Mouse (Mus musculus) myocyte (in vitro differentiated cells): ENCODE measurements at regions not wholly inside any gene's neighbourhood (a gene's known extent, or its start where the extent isn't known, plus 50 kb on each side); places are given as distances from the start of the nearest gene placed in this dataset.

Experiments
- H3K27me3 ChIP-seq: one replicate; pipeline ENCODE4 v1.6.1; 2011; ENCODE audit not compliant: control insufficient read depth, insufficient read depth, insufficient read length
- H3K36me3 ChIP-seq: one replicate; pipeline ENCODE4 v1.6.1; 2011; ENCODE audit not compliant: control insufficient read depth, insufficient read depth
- H3K4me2 ChIP-seq: one replicate; pipeline ENCODE4 v1.6.1; 2011; ENCODE audit warnings: low read depth, control low read depth
- H3K4me3 ChIP-seq: one replicate; pipeline ENCODE4 v1.5.1; 2011; ENCODE audit warnings: mild to moderate bottlenecking, control low read depth, moderate library complexity
- H3K79me2 ChIP-seq: one replicate; pipeline ENCODE4 v1.6.1; 2011; ENCODE audit not compliant: control insufficient read depth, insufficient read depth
- H3ac ChIP-seq: one replicate; pipeline ENCODE4 v1.6.1; 2011; ENCODE audit not compliant: control insufficient read depth, insufficient read length
- CEBPB ChIP-seq: IDR thresholded peaks from 2 replicates; pipeline ENCODE4 v1.6.1; 2011; ENCODE audit warnings: mild to moderate bottlenecking, moderate library complexity; ENCODE audit not compliant: poor library complexity, insufficient read depth, severe bottlenecking
- E2F4 ChIP-seq: IDR thresholded peaks from one replicate; pipeline ENCODE4 v1.6.1; 2011; ENCODE audit warnings: mild to moderate bottlenecking, control low read depth, moderate library complexity; ENCODE audit not compliant: insufficient read depth
- MAX ChIP-seq: IDR thresholded peaks from one replicate; pipeline ENCODE4 v1.6.1; 2011; ENCODE audit warnings: low read depth, mild to moderate bottlenecking, control low read depth
- MYOD1 ChIP-seq, 3 experiments: IDR thresholded peaks; one replicate each; pipeline ENCODE4 v1.6.1; 2011; ENCODE audit warnings: control low read depth in 2 of 3, low read depth in 2 of 3, mild to moderate bottlenecking in 2 of 3, moderate library complexity in 1 of 3; ENCODE audit not compliant: insufficient read length in 2 of 3, control insufficient read depth in 1 of 3
- MYOG ChIP-seq, 3 experiments: IDR thresholded peaks; one replicate each; pipeline ENCODE4 v1.6.1; 2011; ENCODE audit warnings: control low read depth in 2 of 3, low read depth in 2 of 3, mild to moderate bottlenecking in 2 of 3; ENCODE audit not compliant: insufficient read length in 2 of 3, control insufficient read depth in 1 of 3, insufficient read depth in 1 of 3
- POLR2A ChIP-seq: IDR thresholded peaks from one replicate; pipeline ENCODE4 v1.6.1; 2011; ENCODE audit warnings: low read depth, mild to moderate bottlenecking, control low read depth, moderate library complexity; ENCODE audit not compliant: insufficient read length
- POLR2AphosphoS2 ChIP-seq: IDR thresholded peaks from one replicate; pipeline ENCODE4 v1.6.1; 2011; ENCODE audit warnings: low read depth, control low read depth; ENCODE audit not compliant: insufficient read length
- REST ChIP-seq: IDR thresholded peaks from one replicate; pipeline ENCODE4 v1.6.1; 2011; ENCODE audit warnings: mild to moderate bottlenecking, control low read depth, moderate library complexity; ENCODE audit not compliant: insufficient read depth, insufficient read length
- SRF ChIP-seq: IDR thresholded peaks from one replicate; pipeline ENCODE4 v1.6.1; 2011; ENCODE audit warnings: low read depth; ENCODE audit not compliant: control insufficient read depth, insufficient read length
- TCF12 ChIP-seq: IDR thresholded peaks from one replicate; pipeline ENCODE4 v1.6.1; 2011; ENCODE audit warnings: mild to moderate bottlenecking, control low read depth; ENCODE audit not compliant: poor library complexity, insufficient read depth, severe bottlenecking
- TCF3 ChIP-seq: IDR thresholded peaks from one replicate; pipeline ENCODE4 v1.6.1; 2011; ENCODE audit warnings: low read depth, control low read depth; ENCODE audit not compliant: insufficient read length
- USF1 ChIP-seq: IDR thresholded peaks from one replicate; pipeline ENCODE4 v1.6.1; 2011; ENCODE audit warnings: low read depth, mild to moderate bottlenecking, control low read depth, moderate library complexity

DNA sequence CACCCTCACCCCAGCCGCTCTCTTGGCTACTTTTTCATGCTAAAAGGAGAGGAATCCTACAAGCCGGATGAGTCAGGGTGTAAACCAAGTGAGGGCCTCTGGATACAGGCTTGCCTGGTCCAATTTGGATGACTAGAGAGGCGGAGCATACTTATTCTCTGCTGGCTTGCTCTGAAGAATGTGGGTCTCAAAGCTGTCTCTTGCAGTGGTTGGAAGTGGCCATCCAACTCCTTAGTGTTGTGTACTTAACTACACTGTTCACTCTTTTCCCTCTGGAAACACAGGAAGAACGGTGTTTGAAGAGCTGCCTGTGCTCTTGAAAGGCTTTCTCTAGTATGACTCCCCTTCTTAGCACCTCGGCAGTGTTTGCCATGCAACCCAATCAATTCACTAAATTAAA lies 208.7 kb upstream of the Jade1 start:
- H3K4me3 ChIP-seq, result no peak overlapping the region
- no peaks in the 10 kb centered on the region for H3K36me3 ChIP-seq
- no peaks in the 10 kb centered on the region for H3K27me3 ChIP-seq
- H3K4me2 ChIP-seq, result no peak overlapping the region
- H3K79me2 ChIP-seq, result no peaks in the 10 kb centered on the region
- no peak overlapping the region for H3ac ChIP-seq
- TF ChIP-seq TCF3 (no peak), MYOD1 (IDR thresholded peaks at IDR 0.05; ENCODE audit: control insufficient read depth in 1 of 3, insufficient read length in 2 of 3, low read depth in 2 of 3) (no peak), POLR2A (no peak), MAX (no peak), USF1 (no peak), MYOG (IDR thresholded peaks at IDR 0.05; ENCODE audit: control insufficient read depth in 1 of 3, insufficient read depth in 1 of 3, insufficient read length in 2 of 3, low read depth in 2 of 3) (no peak), TCF12 (no peak), POLR2AphosphoS2 (no peak), SRF (no peak), CEBPB (no peak), E2F4 (no peak), REST (no peak)

DNA sequence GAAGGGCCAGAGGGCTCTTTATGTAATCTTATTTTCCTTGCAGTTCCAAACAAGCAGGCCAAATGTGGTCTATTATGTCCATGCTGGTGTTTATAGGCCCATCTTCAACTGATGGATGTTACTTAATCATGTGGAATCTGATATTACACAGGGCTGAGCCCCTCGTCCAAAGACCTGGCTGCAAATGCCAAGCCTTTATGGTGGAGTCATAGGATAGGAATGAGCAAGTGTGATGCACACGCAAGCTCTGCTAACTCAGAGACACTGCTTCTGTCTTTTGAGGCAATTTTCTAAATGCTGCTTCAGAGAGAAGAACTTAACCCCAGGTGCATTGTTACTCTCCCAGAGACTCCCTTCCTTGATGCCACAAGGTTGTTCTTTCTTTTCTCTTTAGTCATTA lies 212.1 kb upstream of the Jade1 start:
- Histone ChIP-seq H3K36me3 (no peaks in the 10 kb centered on the region), H3ac (no peak overlapping the region), H3K4me3 (no peak overlapping the region), H3K4me2 (peak overlapping the region; percentile 14), H3K79me2 (no peaks in the 10 kb centered on the region), H3K27me3 (no peaks in the 10 kb centered on the region)
- no peak for TF ChIP-seq MYOD1 (IDR thresholded peaks at IDR 0.05; ENCODE audit: control insufficient read depth in 1 of 3, insufficient read length in 2 of 3, low read depth in 2 of 3)
- TF ChIP-seq TCF12, result no peak
- TF ChIP-seq CEBPB, result 0 out of 2 replicates have a peak, but pooled peaks have one; percentile 6
- no peak for TF ChIP-seq REST
- TF ChIP-seq MYOG (IDR thresholded peaks at IDR 0.05; ENCODE audit: control insufficient read depth in 1 of 3, insufficient read depth in 1 of 3, insufficient read length in 2 of 3, low read depth in 2 of 3), result no peak

DNA sequence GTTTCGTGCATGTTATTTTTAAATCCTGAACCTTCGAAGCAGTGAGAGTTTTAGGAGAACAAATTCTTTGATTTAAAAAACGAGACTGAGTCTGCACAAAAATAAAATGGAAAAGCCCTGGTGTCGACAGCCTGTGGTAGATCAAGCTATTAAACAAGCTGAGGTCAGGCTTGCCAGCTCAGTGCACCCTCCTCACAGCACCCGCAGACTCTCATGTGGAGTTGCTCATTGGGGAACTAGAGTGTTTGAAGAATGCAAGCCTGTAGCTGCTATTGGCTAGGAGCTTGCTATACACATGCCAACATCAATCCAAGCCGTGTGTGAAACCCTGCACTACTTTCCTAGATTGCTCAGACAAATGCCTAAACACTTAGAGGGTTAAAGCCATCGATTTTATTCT lies 223.1 kb upstream of the Jade1 start:
- H3K27me3 ChIP-seq, result no peaks in the 10 kb centered on the region
- TF ChIP-seq E2F4 (no peak), POLR2A (no peak), USF1 (no peak)

GRCm38 (mm10) chr3:41330356-41330755 lies 225.2 kb upstream of the Jade1 start:
- H3K4me2 ChIP-seq, result no peak overlapping the region
- TF ChIP-seq POLR2AphosphoS2 (no peak), SRF (no peak), CEBPB (no peak), MYOD1 (IDR thresholded peaks at IDR 0.05; ENCODE audit: control insufficient read depth in 1 of 3, insufficient read length in 2 of 3, low read depth in 2 of 3) (no peak), MYOG (IDR thresholded peaks at IDR 0.05; ENCODE audit: control insufficient read depth in 1 of 3, insufficient read depth in 1 of 3, insufficient read length in 2 of 3, low read depth in 2 of 3) (no peak), TCF3 (no peak), REST (no peak), MAX (no peak), USF1 (no peak), TCF12 (no peak), E2F4 (no peak), POLR2A (no peak)
- no peak overlapping the region for H3ac ChIP-seq
- H3K36me3 ChIP-seq, result no peaks in the 10 kb centered on the region
- H3K4me3 ChIP-seq, result no peak overlapping the region
- H3K27me3 ChIP-seq, result no peaks in the 10 kb centered on the region
- no peaks in the 10 kb centered on the region for H3K79me2 ChIP-seq

More for the DNA sequence above, 223.1 kb upstream of the Jade1 start:
- Histone ChIP-seq H3K79me2 (no peaks in the 10 kb centered on the region), H3K4me3 (no peak overlapping the region), H3K4me2 (no peak overlapping the region), H3K36me3 (no peaks in the 10 kb centered on the region), H3ac (no peak overlapping the region)

GRCm38 (mm10) chr3:41328828-41329227 lies 226.7 kb upstream of the Jade1 start:
- H3ac ChIP-seq, result no peak overlapping the region
- H3K4me2 ChIP-seq, result no peak overlapping the region
- no peak overlapping the region for H3K4me3 ChIP-seq
- H3K27me3 ChIP-seq, result no peaks in the 10 kb centered on the region
- H3K79me2 ChIP-seq, result no peaks in the 10 kb centered on the region
- no peaks in the 10 kb centered on the region for H3K36me3 ChIP-seq
- TF ChIP-seq MAX (no peak), TCF12 (no peak), USF1 (no peak), MYOD1 (IDR thresholded peaks at IDR 0.05; ENCODE audit: control insufficient read depth in 1 of 3, insufficient read length in 2 of 3, low read depth in 2 of 3) (no peak), MYOG (IDR thresholded peaks at IDR 0.05; ENCODE audit: control insufficient read depth in 1 of 3, insufficient read depth in 1 of 3, insufficient read length in 2 of 3, low read depth in 2 of 3) (no peak), REST (no peak)
